Mouse (Mus musculus) activated CD4-positive, CD25-positive, alpha-beta regulatory T cell, adult 4 months (primary cell): ENCODE measurements around the gene Plac8. TPM values are rescaled to one million over a fixed set of nuclear protein-coding genes. Genes with fewer than 3 reads are reported as not detected.

Source experiments
- ATAC-seq: one replicate; pipeline ENCODE4 v1.8.0; 2017
- polyA plus RNA-seq, 2 experiments: library from polyadenylated mRNA; unstranded; fragments of 100-300 nt; shearing (Covaris generic); gene quantifications; one replicate each; pipeline ENCODE4 v1.2.1; 2017

The Plac8 gene
- polyA plus RNA-seq, 2 experiments from 2014 or later = 4.2 to 12.0 TPM

DNA sequence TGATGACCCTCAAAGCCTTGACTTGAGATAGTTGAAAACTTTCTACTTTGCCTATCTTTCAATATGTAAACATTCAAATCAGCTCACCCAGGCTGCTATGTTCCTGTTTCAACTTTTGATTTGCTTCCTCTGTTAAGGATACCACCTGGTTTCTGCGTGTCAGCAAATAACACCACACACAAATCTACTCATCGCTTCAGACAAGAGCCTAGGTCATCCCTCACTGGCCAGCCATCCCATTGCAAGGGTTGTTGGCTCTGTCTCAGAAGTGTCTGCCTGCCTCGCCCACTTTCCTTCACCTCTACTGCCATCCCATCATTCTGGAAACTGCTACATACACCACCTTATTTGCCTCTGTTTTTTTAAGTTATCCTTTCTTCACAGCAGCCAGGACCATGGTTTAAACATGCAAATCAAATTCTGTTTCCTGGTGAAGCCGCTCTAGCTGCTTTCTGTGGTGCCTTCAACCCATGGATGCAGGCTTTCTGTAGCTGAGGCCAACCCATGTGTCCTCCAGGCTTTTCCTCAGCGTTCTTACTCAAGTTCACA, 6.9 kb upstream of the Plac8 start:
- ATAC-seq = no peak

DNA sequence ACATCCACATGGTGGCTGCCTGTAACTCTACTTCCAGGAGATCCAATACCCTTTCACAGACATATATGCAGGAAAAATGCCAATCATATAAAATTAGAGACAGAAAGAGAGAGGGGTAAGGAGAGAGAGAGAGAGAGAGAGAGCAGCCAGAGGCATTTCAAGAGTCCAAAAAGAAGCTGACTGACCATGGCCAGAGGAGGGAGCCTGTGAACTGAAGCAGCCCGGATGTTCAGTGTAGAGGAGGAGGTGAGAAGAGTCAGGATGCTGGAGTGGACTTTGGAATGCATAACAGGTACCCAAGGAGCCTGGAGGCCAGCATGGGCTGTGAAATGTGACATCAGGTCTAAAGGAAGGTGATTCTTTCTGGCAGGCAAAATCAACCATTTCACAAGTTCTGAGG, 2.7 kb upstream of the Plac8 start:
- no peak for ATAC-seq

DNA sequence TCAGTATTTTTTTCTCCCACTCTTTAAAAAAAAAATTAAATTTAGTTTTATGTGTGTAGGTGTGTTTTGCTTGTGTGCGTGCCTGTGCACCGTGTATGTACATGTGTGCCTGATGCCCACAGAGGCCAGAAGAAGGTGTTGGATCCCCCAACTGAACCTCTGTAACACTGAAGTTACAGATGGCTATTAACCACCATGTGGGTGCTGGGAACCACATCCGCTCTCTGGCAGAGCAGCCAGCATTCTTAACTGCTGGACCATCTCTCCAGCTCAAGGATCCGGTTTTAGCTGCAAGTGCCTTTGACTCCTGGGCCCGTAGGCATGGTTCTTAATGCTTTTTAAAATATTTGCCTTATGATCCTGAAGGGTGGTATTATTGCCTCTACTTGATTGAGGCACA, 1.2 kb upstream of the Plac8 start:
- no peak for ATAC-seq

DNA sequence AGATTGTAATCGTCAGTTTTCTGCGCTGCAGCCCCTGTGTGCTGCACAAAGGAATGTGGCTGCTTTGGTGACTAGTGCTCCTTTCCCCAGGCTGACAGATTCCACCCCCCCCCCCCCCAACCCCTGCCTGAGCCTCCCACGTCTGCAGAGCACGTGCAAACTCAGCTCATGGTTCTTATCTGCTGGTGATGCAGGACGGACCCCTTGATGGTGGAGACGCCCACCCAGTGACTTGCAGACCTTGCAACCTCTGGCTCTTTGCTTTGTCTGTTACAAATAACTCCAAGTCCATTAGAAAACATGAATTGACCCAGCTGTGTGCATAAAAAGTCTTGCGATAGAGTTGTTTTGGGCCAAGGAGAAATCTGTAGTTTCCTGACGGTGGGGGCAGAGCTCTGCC, 1.3 kb downstream of the Plac8 start:
- no peak for ATAC-seq

DNA sequence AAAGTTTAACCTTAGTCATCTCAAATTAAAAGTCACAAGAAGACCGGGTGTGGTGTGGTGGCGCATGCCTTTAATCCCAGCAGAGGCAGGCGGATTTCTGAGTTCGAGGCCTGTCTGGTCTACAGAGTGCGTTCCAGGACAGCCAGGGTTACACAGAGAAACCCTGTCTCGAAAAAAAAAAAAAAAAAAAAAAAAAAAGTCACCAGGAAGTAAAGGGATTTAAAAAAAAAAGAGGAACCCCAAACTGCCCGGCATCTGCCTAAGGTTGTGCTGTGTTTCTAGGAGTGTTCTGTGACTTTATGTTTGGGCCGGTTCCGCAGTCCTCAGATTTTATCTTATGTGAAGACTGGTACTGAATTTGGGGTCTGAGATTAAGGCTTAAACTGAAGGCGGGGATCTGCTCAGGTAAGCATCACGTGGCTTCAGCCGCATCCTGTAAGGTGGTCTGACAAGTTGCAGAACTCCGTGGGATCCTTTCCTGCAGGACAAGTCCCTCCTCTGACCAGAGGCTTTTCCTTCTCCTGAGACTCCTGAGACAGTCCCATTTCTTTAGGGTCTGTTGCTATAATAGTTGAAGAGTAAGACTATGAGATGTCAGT, 1.9 kb downstream of the Plac8 start:
- peak; percentile 12 for ATAC-seq

DNA sequence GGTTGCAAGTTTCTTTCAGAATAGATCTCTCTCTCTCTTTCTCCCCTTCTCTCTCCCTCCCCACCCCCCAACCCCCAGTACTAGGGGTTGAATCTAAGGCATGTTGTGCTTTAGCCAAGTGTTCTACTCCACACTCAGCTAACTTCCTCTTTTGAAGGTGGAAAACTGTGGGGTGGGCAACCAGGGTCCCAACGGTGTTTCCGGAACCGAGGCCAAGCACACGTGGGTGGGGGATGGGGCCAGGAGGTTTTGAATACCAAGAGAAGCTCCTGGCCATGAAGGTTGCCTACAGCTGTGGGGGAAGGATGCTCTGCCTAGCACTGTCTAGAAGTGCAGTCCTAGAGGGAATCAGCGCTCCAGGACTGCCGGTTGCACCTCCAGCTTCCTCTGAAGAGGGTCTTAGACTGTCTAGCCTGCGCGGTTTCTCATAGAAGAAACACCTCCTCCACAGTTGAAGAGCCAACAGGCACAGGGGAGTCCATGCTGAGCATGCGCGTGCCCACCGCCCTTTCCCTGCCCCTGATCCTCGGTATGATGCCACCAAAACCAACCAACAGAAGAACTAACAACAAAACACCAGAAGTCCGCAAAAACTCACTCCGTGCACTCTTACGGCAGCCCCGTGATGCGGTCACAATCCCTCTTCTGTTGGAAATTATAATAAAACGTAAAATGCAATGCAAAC, 2.7 kb downstream of the Plac8 start:
- ATAC-seq = peak; percentile 16

DNA sequence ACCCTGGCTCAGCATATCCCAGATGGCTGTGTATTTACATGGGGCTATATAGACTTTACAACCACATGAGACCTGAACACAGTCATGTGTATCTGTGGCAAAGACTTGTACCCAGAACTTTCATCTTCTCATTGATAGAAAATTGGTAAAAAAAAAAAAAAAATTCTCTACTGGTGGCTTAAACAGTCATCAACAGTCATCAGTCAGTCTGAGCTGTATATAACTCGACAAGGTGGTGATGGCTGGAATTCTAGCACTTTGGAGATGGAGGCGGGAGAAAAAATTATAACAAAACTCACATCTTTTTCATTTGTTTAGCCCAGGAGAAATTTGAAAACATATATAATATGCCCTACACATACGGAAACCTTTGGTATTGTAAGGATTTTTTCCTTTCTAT, 3.2 kb downstream of the Plac8 start:
- no peak for ATAC-seq

DNA sequence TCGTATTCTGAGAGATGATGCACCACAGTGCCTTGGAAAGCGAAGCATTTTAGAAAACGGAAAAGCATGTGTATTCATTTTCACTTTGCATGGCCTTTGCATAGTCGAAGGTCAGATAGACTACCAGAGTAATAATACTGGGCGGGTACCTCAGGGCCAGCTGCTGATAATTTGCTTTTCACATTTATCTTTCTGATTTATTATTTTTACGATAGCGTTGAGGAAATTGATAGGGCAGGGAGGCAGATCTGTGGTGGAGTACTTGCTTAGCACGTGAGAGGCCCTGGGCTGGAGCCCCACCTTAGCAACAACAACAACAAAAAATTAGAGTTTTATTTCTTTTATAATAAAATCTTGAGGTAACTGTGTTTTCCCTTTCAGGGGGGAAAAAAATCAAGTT, 3.9 kb downstream of the Plac8 start:
- no peak for ATAC-seq

DNA sequence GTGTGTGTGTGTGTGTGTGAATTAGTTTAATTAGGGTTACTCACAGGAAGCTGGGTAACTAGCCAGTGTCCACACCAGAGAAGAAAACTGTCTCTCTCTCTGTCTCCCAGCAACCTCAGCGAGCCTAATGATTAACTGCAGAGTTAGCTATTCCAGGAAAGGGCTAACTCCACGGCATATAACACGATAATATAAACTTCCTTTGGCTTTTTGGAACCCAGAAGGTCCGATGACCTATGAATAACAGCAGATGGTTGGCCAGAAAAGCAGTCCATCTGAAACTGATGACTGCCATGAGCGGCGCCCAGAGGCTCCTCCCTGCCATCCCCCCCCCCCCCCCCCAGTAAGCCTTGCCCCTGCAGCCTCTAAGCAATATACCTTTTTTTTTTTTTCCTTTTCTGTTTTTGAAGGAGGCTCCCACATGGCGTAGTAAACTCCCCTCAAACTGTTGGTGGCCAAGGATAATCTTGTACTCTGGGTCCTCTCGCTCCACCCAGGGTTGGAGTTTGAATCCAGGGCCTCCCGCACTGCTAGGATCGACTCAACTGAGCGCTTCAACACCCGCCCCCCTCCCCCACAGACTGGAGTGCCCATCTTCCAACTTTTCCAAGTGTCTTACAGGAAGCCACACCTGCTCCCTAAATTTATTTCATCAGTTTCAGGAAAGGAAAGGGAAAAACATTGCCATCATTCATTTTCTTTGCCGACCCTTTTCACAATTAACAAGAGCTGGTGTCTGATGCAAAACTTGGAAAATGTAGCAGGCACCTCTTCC, 4.6 kb downstream of the Plac8 start:
- no peak for ATAC-seq

DNA sequence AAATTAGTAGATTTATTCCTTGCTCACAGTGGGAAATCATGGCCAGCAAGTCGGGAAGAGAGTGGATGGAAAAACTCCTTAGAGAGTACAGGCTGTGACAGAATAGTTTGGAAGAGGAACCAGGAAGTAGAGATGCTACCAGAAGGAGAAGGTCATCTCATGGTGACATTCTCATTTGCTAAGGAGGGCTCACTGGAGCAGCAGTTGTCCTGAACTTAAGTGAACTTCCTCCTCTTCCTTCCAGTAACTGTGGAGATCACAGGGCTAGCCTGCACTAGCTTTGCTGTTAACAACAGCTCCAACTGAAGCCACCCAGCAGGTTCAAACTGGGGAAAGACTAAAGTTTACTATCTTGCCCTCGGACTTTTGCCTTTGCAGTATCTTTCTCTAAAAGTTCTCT, 5.2 kb downstream of the Plac8 start:
- ATAC-seq = no peak

DNA sequence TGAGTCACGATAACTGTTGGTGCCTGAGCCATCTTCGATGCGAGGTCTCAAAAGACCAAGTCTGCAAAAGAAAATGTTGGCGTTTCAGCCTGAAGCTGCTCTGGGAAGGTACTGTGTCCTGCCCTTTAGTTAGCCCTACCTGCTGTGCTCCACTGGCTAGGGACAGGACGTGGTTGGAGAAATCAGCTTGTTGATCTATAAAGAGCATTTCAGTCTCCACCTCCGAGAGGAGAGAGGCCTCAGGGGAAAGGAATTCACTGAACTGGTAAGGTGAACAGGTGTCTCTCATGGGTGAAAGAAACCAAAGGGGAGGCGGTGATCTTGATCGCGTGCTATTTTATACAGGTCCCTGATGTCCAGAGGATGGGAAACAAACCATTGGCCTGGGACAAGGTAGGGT, 9.3 kb downstream of the Plac8 start:
- ATAC-seq = no peak

DNA sequence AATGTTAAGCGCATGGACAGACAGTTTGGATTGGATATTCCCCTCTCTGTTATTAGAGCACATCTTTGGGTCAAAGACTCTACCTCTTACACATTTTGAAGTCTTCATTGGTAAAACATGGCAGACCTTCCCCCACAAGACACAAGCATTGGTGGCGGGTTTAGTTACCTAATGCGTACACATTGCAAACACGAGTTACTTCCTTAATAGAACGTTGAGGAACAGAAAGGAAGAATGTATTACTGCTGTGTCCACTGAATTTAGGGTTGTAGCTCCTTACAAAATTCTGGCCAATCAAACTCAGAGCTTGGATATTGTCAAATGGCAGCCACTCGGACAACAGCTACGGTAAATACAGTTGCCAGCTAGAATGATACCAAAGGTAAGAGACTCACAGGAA, 12.7 kb downstream of the Plac8 start:
- no peak for ATAC-seq

DNA sequence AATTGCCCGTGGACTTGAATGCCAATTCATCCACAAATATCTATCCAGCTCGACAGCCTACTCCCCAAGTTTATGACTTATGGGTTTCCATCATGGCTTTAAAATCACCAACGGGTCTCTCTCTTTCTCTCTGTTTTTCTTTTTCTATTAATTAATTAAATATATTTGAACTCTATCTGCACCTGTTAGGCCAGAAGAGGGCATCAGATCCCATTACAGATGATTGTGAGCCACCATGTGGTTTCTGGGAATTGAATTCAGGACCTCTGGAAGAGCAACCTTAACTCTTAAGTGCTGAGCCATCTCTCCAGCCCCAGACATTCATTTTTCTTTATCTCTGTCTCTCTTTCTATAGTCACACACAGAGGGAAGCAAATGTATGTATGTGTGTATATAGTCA, 13.3 kb downstream of the Plac8 start:
- no peak for ATAC-seq

DNA sequence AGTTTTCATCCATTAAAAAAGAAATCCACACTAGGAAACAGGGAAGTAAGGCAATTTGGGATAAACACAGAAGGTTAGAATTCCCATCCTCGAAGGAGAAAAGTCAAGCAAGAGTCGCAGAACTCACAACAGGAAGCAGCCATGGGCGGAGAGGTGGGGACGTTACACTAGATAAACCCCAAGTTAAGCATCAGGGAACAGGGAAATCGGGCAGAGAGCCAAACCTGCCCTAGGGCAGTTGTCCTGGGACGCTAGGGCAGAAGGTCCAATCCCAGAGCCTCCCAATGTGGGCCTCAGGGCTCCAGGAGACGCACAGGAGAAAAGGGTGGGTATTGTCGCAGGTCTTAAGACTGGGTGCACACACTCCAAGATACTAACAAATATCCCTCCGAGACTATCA, 14.5 kb downstream of the Plac8 start:
- ATAC-seq = no peak

DNA sequence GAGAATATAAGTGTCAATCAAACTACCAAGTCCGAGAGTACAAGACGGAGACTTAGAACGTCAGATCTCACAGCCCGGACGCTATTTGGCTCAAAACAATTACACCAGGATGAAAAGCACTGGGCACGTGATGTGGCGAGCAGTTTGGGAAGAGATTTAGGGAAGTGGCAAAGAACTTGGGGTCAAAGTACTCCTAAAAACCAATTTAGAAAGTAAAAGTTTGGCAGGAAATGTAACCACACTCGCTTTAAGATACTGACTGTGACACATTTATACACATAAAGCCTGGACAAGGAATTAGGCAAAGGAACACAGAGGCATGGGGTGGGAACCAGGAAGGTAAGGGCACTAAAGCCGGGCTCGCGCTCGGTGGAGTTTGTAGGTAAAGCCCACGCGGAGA, 15.0 kb downstream of the Plac8 start:
- ATAC-seq = no peak

DNA sequence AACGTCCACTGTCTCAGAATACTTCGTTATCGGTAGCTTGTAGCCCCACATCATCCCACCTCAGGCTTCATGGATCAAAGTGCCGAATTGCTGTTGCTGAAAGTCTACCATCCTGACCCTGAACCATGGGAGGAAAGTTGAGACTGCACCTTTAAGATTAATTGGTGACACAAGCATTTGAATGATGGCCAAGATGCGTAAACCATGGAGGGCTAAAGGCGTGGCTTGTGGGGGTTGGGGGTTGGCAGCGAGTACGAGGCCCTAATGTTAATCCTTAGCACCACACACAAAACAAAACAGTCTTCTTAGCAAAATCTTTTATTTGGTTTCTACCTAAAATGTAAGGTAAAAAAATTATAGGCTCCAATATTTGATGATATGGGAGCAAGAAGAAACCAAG, 18.6 kb downstream of the Plac8 start:
- ATAC-seq = no peak

DNA sequence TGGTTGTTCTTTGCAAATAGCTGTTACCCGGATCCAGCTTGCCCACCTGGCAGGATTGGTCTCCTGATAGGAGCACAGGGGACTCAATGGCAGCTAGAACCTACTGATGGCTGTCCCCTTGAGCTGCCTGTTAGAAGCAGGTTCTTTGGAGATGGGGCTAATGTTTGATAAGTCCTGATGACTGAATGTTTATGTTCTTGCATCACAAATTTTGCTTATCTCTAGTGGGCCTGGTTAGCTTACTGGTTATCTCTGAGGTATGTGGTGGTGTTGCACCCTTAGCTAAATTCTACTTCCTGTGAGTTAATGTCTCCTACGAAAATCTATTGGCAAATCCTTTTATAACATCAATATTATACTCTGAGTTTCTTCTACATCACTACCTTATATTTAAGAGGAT, 20.1 kb downstream of the Plac8 start:
- ATAC-seq = no peak

DNA sequence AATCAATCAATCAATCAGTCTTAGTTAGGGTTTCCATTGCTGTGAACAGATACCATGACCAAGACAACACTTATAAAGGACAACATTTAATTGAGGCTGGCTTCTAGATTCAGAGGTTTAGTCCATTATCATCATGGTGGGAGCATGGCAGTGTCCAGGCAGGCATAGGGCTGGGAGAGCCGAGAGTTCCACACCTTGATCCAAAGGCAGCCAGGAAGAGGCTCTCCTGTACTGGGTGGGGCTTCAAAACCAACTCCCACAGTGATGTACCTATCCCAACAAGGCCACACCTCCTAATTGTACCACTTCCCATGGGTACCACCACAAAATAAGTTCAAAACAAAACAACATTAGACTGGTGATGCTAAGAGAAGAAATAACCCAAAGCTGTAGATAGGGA, 21.9 kb downstream of the Plac8 start:
- ATAC-seq = no peak

DNA sequence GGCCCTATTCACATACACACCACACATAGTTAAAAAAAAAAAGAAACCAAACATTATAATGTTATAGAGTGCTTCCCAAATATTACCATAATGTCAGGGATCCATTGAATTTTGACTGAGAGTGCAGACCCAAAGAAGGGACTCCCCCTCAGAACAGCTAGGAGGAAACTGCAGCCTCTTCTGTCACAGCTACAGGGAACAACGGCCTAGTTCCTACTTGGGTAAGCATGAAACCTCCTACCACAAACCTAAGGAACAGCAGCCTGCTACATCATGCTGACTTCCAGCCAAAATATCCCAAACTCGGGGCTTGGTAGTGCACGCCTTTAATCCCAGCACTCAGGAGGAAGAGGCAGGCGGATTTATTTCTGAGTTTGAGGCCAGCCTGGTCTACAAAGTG, 22.7 kb downstream of the Plac8 start:
- no peak for ATAC-seq

DNA sequence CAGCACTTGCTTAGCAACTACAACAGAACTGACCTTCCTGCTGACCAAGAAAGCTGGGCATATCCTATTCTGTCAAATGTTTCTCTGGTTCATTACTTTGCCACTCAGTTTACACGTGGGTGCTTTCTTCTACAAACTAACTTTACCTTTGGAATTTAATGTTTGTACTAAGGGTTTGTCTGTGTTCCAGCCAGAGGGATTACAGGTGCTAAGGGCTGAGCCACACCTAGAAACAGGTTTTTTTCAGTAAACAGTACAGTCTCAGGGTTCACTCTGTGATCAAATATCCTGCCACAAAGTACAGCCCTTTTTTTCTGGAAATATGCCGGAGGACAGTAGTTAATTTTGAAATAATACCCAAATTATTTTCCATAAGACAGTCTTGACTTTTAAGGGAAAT, 23.8 kb downstream of the Plac8 start:
- ATAC-seq = no peak

DNA sequence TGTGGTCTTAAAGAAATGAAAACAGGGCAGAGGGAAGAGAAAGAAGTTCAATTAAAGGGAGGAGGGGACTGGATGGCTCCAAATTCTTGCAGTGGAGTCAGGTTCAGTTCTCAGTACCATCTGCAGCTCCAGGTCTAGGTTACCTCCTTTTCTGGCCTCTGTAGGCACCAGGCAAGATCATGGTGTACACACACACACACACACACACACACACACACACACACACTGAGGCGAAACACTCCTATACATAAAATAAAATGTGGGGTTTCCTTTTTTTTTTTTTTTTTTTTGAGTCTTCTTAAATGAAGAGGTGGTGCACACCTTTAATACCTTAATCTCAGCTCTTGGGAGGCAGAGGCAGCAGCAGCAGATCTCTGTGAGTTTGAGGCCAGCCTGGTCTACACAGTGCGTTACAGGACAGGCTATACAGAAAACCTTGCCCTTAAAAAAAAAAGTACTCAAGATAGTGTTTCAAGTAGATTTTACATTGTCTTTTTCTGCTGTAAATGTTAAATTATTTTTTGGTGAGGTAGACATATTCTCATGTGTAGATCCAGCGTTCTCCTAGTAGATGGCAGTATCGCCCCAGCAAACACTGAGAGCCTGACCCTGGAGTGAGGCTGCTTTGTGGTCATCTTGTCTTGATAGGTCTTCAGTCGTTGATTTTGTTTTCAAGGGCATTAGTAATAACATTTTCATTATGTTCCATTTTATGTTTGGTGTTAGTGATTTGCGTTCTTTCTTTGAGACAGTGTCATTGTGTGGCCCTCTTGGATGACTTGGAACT, 25.6 kb downstream of the Plac8 start:
- ATAC-seq = no peak

DNA sequence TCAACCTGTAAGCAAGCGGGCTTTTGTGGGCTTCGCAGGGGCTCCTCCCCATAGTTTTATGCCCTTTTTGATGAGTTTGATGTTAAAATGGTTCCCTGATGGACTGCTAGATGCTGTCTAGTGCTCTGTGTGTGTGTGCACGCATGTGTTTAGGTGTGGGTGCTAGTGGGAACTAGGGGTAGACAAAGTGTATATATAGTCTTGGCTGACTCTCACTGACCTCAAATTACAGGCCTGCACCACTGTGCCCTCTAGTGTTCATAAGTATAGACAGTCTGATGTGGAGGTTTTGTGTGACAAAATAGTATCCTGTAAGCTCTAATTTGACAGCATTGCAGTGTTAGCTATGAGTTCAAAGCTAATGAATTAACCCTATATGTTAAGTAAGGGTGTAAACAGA, 35.4 kb downstream of the Plac8 start:
- ATAC-seq = peak; percentile 65

DNA sequence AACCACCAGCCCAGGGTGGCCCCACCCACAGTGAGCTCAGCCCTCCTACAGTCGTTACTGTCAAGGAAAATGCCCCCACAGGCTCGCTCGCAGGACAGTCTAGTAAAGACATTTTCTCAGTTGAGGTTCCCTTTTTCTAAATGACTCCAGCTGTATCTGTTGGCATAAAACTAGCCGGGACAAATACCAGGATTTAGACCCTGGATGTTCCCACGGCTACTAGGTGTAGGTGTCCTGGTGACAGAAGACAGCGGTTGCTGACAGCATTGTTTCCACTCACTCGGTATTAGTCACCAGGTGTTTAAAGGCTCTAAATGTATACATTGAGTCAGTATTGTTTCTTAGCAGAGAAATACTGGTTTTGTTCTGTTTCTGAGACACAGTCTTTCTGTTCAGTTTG, 36.2 kb downstream of the Plac8 start:
- peak; percentile 71 for ATAC-seq
